Mouse (Mus musculus) C2C12 (cell line): ENCODE measurements at regions not wholly inside any gene's neighbourhood (a gene's known extent, or its start where the extent isn't known, plus 50 kb on each side); places are given as distances from the start of the nearest gene placed in this dataset.
"Not testable (repeated sequence)": the region's sequence is repeated elsewhere in the genome, so short reads cannot be mapped to it uniquely, and the experiment has no call there.

Experiments
- H3K27me3 ChIP-seq: one replicate; pipeline ENCODE4 v1.6.1; 2011; ENCODE audit not compliant: control insufficient read depth, insufficient read depth, insufficient read length
- H3K36me3 ChIP-seq: one replicate; pipeline ENCODE4 v1.6.1; 2011; ENCODE audit not compliant: control insufficient read depth, insufficient read depth
- H3K4me3 ChIP-seq: one replicate; pipeline ENCODE4 v1.5.1; 2011; ENCODE audit warnings: mild to moderate bottlenecking, control low read depth; ENCODE audit not compliant: poor library complexity, insufficient read depth, severe bottlenecking
- H3K79me2 ChIP-seq: one replicate; pipeline ENCODE4 v1.6.1; 2011; ENCODE audit not compliant: control insufficient read depth, insufficient read depth
- H3K79me3 ChIP-seq: one replicate; pipeline ENCODE4 v1.6.1; 2011; ENCODE audit warnings: low read depth, control low read depth
- H3ac ChIP-seq: one replicate; pipeline ENCODE3; 2011; ENCODE audit warnings: low read depth; ENCODE audit not compliant: control insufficient read depth, insufficient read length
- CEBPB ChIP-seq: IDR thresholded peaks from one replicate; pipeline ENCODE4 v1.6.1; 2011; ENCODE audit warnings: low read depth, mild to moderate bottlenecking, control low read depth, moderate library complexity
- CTCF ChIP-seq: IDR thresholded peaks from one replicate; pipeline ENCODE4 v1.5.1; 2011; ENCODE audit not compliant: control insufficient read depth, insufficient read depth, insufficient read length
- FOSL1 ChIP-seq: IDR thresholded peaks from one replicate; pipeline ENCODE4 v1.8.0; 2011; ENCODE audit warnings: mild to moderate bottlenecking, low read length; ENCODE audit not compliant: poor library complexity, insufficient read depth, severe bottlenecking
- MAX ChIP-seq: IDR thresholded peaks from one replicate; pipeline ENCODE4 v1.6.1; 2011; ENCODE audit warnings: mild to moderate bottlenecking, control low read depth
- MYOD1 ChIP-seq: IDR thresholded peaks from one replicate; pipeline ENCODE4 v1.6.1; 2011; ENCODE audit warnings: low read depth; ENCODE audit not compliant: control insufficient read depth, insufficient read length
- MYOG ChIP-seq: IDR thresholded peaks from one replicate; pipeline ENCODE4 v1.6.1; 2011; ENCODE audit not compliant: control insufficient read depth, insufficient read length; ENCODE audit errors: extremely low read depth
- USF1 ChIP-seq: IDR thresholded peaks from one replicate; pipeline ENCODE4 v1.6.1; 2011; ENCODE audit warnings: low read depth, mild to moderate bottlenecking, control low read depth, moderate library complexity

GRCm38 (mm10) chr4:84157911-84158647 lies 517.0 kb downstream of the Bnc2 start:
- Histone ChIP-seq H3K27me3 (no peaks in the 10 kb centered on the region), H3K79me3 (no peaks in the 10 kb centered on the region), H3ac (no peak overlapping the region), H3K79me2 (no peaks in the 10 kb centered on the region), H3K4me3 (no peak overlapping the region), H3K36me3 (no peaks in the 10 kb centered on the region)
- TF ChIP-seq MAX: no peak
- TF ChIP-seq CEBPB: no peak
- no peak for TF ChIP-seq CTCF
- no peak for TF ChIP-seq USF1
- TF ChIP-seq FOSL1: no peak
- no peak for TF ChIP-seq MYOD1
- no peak for TF ChIP-seq MYOG

- Histone ChIP-seq H3K4me3 (no peak overlapping the region), H3ac (no peak overlapping the region), H3K79me2 (no peaks in the 10 kb centered on the region), H3K36me3 (no peaks in the 10 kb centered on the region), H3K79me3 (no peaks in the 10 kb centered on the region), H3K27me3 (no peaks in the 10 kb centered on the region)
- TF ChIP-seq MAX (no peak), USF1 (no peak), CTCF (no peak), MYOG (no peak), MYOD1 (no peak), FOSL1 (no peak), CEBPB (no peak)
Measured at GRCm38 (mm10) chr4:84163362-84163761, 511.7 kb downstream of the Bnc2 start.

- Histone ChIP-seq H3K27me3 (no peaks in the 10 kb centered on the region), H3K79me2 (no peaks in the 10 kb centered on the region), H3K36me3 (no peaks in the 10 kb centered on the region), H3K4me3 (no peak overlapping the region), H3ac (no peak overlapping the region), H3K79me3 (no peaks in the 10 kb centered on the region)
- TF ChIP-seq MYOG (no peak), CEBPB (peak; percentile 13), FOSL1 (no peak), MYOD1 (no peak), USF1 (no peak), CTCF (no peak), MAX (no peak)
Measured at GRCm38 (mm10) chr4:84165256-84165655, 509.8 kb downstream of the Bnc2 start.

- Histone ChIP-seq H3K79me2 (no peaks in the 10 kb centered on the region), H3K4me3 (no peak overlapping the region), H3ac (no peak overlapping the region), H3K79me3 (no peaks in the 10 kb centered on the region), H3K27me3 (no peaks in the 10 kb centered on the region), H3K36me3 (no peaks in the 10 kb centered on the region)
- TF ChIP-seq MYOG (no peak), CTCF (no peak), MYOD1 (no peak), USF1 (no peak), CEBPB (no peak), MAX (no peak), FOSL1 (no peak)
Measured at GRCm38 (mm10) chr4:84172841-84173240, 502.2 kb downstream of the Bnc2 start.

- H3K4me3 ChIP-seq: no peak overlapping the region
- no peak overlapping the region for H3ac ChIP-seq
- H3K79me3 ChIP-seq: no peaks in the 10 kb centered on the region
- H3K27me3 ChIP-seq: no peaks in the 10 kb centered on the region
- H3K79me2 ChIP-seq: no peaks in the 10 kb centered on the region
- no peak for TF ChIP-seq CEBPB
- no peak for TF ChIP-seq FOSL1
- no peak for TF ChIP-seq MAX
- TF ChIP-seq USF1: no peak
- TF ChIP-seq MYOG: no peak
- TF ChIP-seq CTCF: no peak
- TF ChIP-seq MYOD1: no peak
- no peaks in the 10 kb centered on the region for H3K36me3 ChIP-seq
Measured at GRCm38 (mm10) chr4:84173441-84173840, 501.6 kb downstream of the Bnc2 start.

GRCm38 (mm10) chr4:84176457-84176856 lies 498.6 kb downstream of the Bnc2 start:
- not testable (repeated sequence) for H3K27me3 ChIP-seq, H3K79me2 ChIP-seq, H3ac ChIP-seq, H3K4me3 ChIP-seq, H3K79me3 ChIP-seq, H3K36me3 ChIP-seq
